Mouse (Mus musculus) cerebral cortex, adult 2 months (tissue): ENCODE results near the gene Tpra1.

Source experiments
- WGBS: fragments of 180-500 bp; shearing (Covaris S2); methylation state at CpG from one replicate; pipeline ENCODE4 v1.1.7; 2018; 5-methylcytosine and 5-hydroxymethylcytosine counted together

Tpra1 gene

DNA sequence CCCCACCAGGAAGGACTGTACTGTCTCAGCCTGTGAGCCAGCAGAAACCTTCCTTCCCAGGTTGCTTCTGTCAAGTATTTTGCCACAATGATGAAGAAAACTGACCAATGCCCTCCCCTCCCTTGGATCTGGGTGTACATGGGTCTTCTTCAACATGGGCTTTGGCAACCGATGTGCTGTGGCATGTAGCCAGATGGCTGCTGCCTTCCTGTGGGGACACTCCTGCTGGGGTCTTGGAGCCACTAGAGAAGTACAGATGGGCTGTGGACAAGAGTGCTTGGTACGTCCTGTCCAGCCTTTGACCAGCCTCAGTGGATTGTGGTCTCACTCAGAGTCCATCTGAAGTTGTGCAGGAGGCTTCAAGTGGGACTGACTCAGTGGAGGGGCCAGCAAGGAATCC lies 56.3 kb downstream of the Tpra1 start:
- WGBS: 92% methylated on average over 2 of the region's 2 CpGs

DNA sequence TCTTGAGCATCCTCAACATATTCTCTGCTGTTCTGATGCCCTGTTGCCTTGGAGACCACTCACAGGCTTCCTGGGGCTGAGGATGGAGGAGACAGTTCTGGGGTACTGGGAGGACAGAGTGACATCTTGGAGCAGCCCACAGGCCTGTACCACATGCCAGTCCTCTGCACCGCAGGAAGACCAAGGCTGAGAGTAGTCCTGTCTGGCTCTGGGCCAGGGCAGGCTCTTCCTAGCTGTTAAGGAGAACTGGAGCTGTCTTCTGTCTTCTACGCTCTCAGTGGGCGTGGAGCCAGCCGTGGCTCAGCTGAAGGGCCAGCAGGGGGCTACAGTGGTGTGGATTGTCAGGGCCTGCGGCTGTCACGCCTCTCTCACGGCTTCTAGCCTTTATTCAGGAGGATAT lies 57.8 kb downstream of the Tpra1 start:
- WGBS: 28% methylated on average over 7 of the region's 7 CpGs

- 90% methylated on average over 4 of the region's 4 CpGs for WGBS
These were observed 58.9 kb downstream of the Tpra1 start for GRCm38 (mm10) chr6:88960941-88961340.
